Mouse (Mus musculus): ENCODE measurements around the gene Dexi. TPM values are rescaled to one million over a fixed set of nuclear protein-coding genes. Genes with fewer than 3 reads are reported as not detected.

Gene Dexi
- polyA plus RNA-seq, 1 experiment from 2014 or later: 13.3 TPM

DNA sequence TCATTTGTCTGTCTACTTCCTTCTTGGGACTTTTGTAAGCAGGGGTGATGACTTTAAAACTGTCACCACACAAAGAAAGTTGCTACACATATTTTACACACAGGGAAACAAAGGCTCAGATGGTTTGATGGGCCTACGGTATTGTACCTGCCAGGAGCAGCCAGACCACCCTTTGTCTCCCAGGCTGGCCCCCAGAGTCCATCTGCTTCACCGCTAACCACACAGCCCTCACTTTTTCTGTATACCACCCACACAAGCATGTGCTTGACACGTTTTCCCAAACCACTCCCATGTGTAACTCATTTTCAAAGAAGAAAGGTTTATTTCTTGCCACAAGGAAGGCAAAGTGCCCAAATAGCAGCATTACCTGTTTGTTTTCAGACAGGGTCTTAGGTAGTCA lies 55.9 kb downstream of the Dexi start:
- no peak overlapping the region for H3K9ac ChIP-seq (ENCODE audit: low read depth, low read length)
- H3K27me3 ChIP-seq (ENCODE audit: control insufficient read depth, insufficient read depth, low read depth, low read length): peaks cover 5% of the 10 kb centered on the region; the same call in 1 of the 2 replicates
- no peak for ATAC-seq
- WGBS: 82% methylated on average over 3 of the region's 3 CpGs
- H3K9me3 ChIP-seq (replicated peaks; ENCODE audit: control insufficient read depth, low read length, poor library complexity, severe bottlenecking): no peaks in the 10 kb centered on the region
- no peak overlapping the region for H3K4me3 ChIP-seq (ENCODE audit: low read depth, low read length)
- no peaks in the 10 kb centered on the region for H3K4me1 ChIP-seq (ENCODE audit: control insufficient read depth, insufficient read depth, low read length)
- no peak overlapping the region for H3K27ac ChIP-seq (ENCODE audit: low read length)
- no peaks in the 10 kb centered on the region for H3K36me3 ChIP-seq (ENCODE audit: control insufficient read depth, insufficient read depth, low read length)
- no peak overlapping the region for H3K4me2 ChIP-seq (ENCODE audit: low read length)

GRCm38 (mm10) chr16:10482343-10482742 lies 60.5 kb downstream of the Dexi start:
- WGBS: 59% methylated on average over 4 of the region's 4 CpGs
- no peaks in the 10 kb centered on the region for H3K9me3 ChIP-seq (replicated peaks; ENCODE audit: control insufficient read depth, low read length, poor library complexity, severe bottlenecking)
- H3K27me3 ChIP-seq (ENCODE audit: control insufficient read depth, insufficient read depth, low read depth, low read length): no peaks in the 10 kb centered on the region
- H3K27ac ChIP-seq (ENCODE audit: low read length): no peak overlapping the region
- no peaks in the 10 kb centered on the region for H3K4me1 ChIP-seq (ENCODE audit: control insufficient read depth, insufficient read depth, low read length)
- no peak for ATAC-seq
- no peak overlapping the region for H3K4me2 ChIP-seq (ENCODE audit: low read length)
- no peak overlapping the region for H3K4me3 ChIP-seq (ENCODE audit: low read depth, low read length)
- no peak overlapping the region for H3K9ac ChIP-seq (ENCODE audit: low read depth, low read length)
- H3K36me3 ChIP-seq (ENCODE audit: control insufficient read depth, insufficient read depth, low read length): no peaks in the 10 kb centered on the region

DNA sequence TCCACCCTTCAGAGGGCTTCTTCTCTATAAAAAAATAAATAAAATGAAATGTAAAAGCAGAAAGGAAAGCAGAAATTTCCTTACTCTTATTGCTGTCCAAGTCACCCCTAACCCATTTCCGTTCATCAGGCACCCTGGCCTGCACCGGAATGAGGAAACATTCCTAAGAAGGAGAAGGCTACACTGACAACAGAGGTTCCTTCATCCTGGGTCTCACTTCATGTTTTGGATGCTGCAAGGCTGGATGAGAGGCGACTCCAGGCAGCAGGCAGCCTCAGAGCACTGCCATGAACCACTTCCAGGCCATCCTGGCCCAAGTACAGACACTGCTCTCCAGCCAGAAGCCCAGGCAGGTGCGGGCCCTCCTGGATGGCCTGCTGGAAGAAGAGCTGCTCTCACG lies 63.0 kb downstream of the Dexi start, which contains the start of gene Ciita:
Ciita (plus strand) TSS at position 203 of the 400 bp plus-strand sequence.
- Histone ChIP-seq H3K36me3 (ENCODE audit: control insufficient read depth, insufficient read depth, low read length) (no peaks in the 10 kb centered on the region), H3K4me3 (ENCODE audit: low read depth, low read length) (no peak within 1 kb of the TSS), H3K9me3 (replicated peaks; ENCODE audit: control insufficient read depth, low read length, poor library complexity, severe bottlenecking) (no peaks in the 10 kb centered on the region), H3K27ac (ENCODE audit: low read length) (no peak within 1 kb of the TSS), H3K27me3 (ENCODE audit: control insufficient read depth, insufficient read depth, low read depth, low read length) (no peaks in the 10 kb centered on the region), H3K4me1 (ENCODE audit: control insufficient read depth, insufficient read depth, low read length) (no peaks in the 10 kb centered on the region), H3K9ac (ENCODE audit: low read depth, low read length) (no peak within 1 kb of the TSS), H3K4me2 (ENCODE audit: low read length) (no peak within 1 kb of the TSS)
- no peak for ATAC-seq
- 85% methylated on average over 5 of the region's 5 CpGs for WGBS

DNA sequence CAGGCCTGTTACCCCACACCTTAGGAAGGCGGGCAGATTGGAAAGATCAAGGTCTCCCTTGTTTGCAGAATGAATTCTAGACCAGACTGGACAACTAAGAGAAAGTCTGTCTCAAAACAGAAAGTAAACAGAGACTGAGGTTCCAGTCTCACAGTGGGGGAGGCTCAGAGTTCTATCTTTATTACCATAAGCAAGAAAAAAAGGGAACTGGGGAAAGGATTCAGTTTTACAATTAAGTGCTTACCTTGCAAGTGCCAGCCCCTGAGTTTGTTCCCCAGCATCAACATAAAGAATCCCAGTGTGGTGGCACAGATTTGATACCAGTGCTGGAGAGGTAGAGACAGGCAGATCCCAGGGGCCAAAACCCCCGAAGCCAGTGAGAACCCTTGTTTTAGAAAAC lies 66.9 kb downstream of the Dexi start:
- no peak for ATAC-seq
- no peaks in the 10 kb centered on the region for H3K9me3 ChIP-seq (replicated peaks; ENCODE audit: control insufficient read depth, low read length, poor library complexity, severe bottlenecking)
- 82% methylated on average over 2 of the region's 2 CpGs for WGBS

GRCm38 (mm10) chr16:10474956-10475355 lies 67.9 kb downstream of the Dexi start:
- Histone ChIP-seq H3K9me3 (replicated peaks; ENCODE audit: control insufficient read depth, low read length, poor library complexity, severe bottlenecking) (no peaks in the 10 kb centered on the region), H3K4me2 (ENCODE audit: low read length) (no peak overlapping the region), H3K27ac (ENCODE audit: low read length) (no peak overlapping the region), H3K4me1 (ENCODE audit: control insufficient read depth, insufficient read depth, low read length) (no peaks in the 10 kb centered on the region), H3K36me3 (ENCODE audit: control insufficient read depth, insufficient read depth, low read length) (no peaks in the 10 kb centered on the region), H3K4me3 (ENCODE audit: low read depth, low read length) (no peak overlapping the region), H3K9ac (ENCODE audit: low read depth, low read length) (no peak overlapping the region), H3K27me3 (ENCODE audit: control insufficient read depth, insufficient read depth, low read depth, low read length) (no peaks in the 10 kb centered on the region)
- 75% methylated on average over 3 of the region's 3 CpGs for WGBS
- ATAC-seq: no peak

More for the DNA sequence above, 66.9 kb downstream of the Dexi start:
- no peaks in the 10 kb centered on the region for H3K4me1 ChIP-seq (ENCODE audit: control insufficient read depth, insufficient read depth, low read length)
- H3K36me3 ChIP-seq (ENCODE audit: control insufficient read depth, insufficient read depth, low read length): no peaks in the 10 kb centered on the region
- H3K9ac ChIP-seq (ENCODE audit: low read depth, low read length): no peak overlapping the region
- H3K4me2 ChIP-seq (ENCODE audit: low read length): no peak overlapping the region
- H3K4me3 ChIP-seq (ENCODE audit: low read depth, low read length): no peak overlapping the region
- no peaks in the 10 kb centered on the region for H3K27me3 ChIP-seq (ENCODE audit: control insufficient read depth, insufficient read depth, low read depth, low read length)
- no peak overlapping the region for H3K27ac ChIP-seq (ENCODE audit: low read length)

DNA sequence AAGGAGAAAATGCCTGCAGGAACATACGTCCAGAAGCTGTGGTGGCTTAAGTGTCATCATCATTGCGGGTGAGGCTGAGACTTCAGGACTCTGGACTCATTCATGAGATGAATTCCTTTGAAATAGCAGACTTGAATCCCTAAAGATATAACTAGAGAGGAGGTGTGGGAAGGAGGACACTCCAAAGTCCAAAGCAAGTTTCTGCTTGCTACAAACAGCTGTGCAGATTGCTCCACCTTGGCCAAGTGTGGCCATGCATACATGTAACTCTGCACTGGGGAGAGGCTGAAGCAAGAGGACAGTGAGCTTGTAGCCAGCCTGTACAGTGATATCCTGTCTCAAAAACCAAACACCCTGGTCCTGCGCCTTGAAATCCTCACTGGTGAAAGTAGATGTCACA lies 70.9 kb downstream of the Dexi start:
- Histone ChIP-seq H3K27ac (ENCODE audit: low read length) (no peak overlapping the region), H3K9me3 (replicated peaks; ENCODE audit: control insufficient read depth, low read length, poor library complexity, severe bottlenecking) (no peaks in the 10 kb centered on the region), H3K4me2 (ENCODE audit: low read length) (no peak overlapping the region), H3K27me3 (ENCODE audit: control insufficient read depth, insufficient read depth, low read depth, low read length) (no peaks in the 10 kb centered on the region), H3K9ac (ENCODE audit: low read depth, low read length) (no peak overlapping the region), H3K36me3 (ENCODE audit: control insufficient read depth, insufficient read depth, low read length) (no peaks in the 10 kb centered on the region), H3K4me1 (ENCODE audit: control insufficient read depth, insufficient read depth, low read length) (no peaks in the 10 kb centered on the region), H3K4me3 (ENCODE audit: low read depth, low read length) (no peak overlapping the region)
- ATAC-seq: no peak
- WGBS: 92% methylated on average over 3 of the region's 3 CpGs

- Histone ChIP-seq H3K4me2 (ENCODE audit: low read length) (no peak overlapping the region), H3K27ac (ENCODE audit: low read length) (no peak overlapping the region), H3K27me3 (ENCODE audit: control insufficient read depth, insufficient read depth, low read depth, low read length) (no peaks in the 10 kb centered on the region), H3K9ac (ENCODE audit: low read depth, low read length) (no peak overlapping the region), H3K4me1 (ENCODE audit: control insufficient read depth, insufficient read depth, low read length) (no peaks in the 10 kb centered on the region), H3K36me3 (ENCODE audit: control insufficient read depth, insufficient read depth, low read length) (no peaks in the 10 kb centered on the region), H3K9me3 (replicated peaks; ENCODE audit: control insufficient read depth, low read length, poor library complexity, severe bottlenecking) (no peaks in the 10 kb centered on the region), H3K4me3 (ENCODE audit: low read depth, low read length) (no peak overlapping the region)
- 72% methylated on average over 1 of the region's 1 CpGs for WGBS
- no peak for ATAC-seq
These were observed 74.7 kb downstream of the Dexi start for GRCm38 (mm10) chr16:10468201-10468600.

- 37% methylated on average over 11 of the region's 11 CpGs for WGBS
- Histone ChIP-seq H3K27me3 (ENCODE audit: control insufficient read depth, insufficient read depth, low read depth, low read length) (no peaks in the 10 kb centered on the region), H3K9ac (ENCODE audit: low read depth, low read length) (no peak overlapping the region), H3K4me3 (ENCODE audit: low read depth, low read length) (no peak overlapping the region), H3K36me3 (ENCODE audit: control insufficient read depth, insufficient read depth, low read length) (no peaks in the 10 kb centered on the region), H3K4me2 (ENCODE audit: low read length) (no peak overlapping the region), H3K4me1 (ENCODE audit: control insufficient read depth, insufficient read depth, low read length) (no peaks in the 10 kb centered on the region), H3K9me3 (replicated peaks; ENCODE audit: control insufficient read depth, low read length, poor library complexity, severe bottlenecking) (no peaks in the 10 kb centered on the region), H3K27ac (ENCODE audit: low read length) (no peak overlapping the region)
- ATAC-seq: no peak
These were observed 75.3 kb downstream of the Dexi start for GRCm38 (mm10) chr16:10467391-10468107.

GRCm38 (mm10) chr16:10465011-10465681 lies 77.7 kb downstream of the Dexi start:
- H3K9ac ChIP-seq (ENCODE audit: low read depth, low read length): no peak overlapping the region
- H3K27me3 ChIP-seq (ENCODE audit: control insufficient read depth, insufficient read depth, low read depth, low read length): no peaks in the 10 kb centered on the region
- H3K4me2 ChIP-seq (ENCODE audit: low read length): no peak overlapping the region
- no peak overlapping the region for H3K27ac ChIP-seq (ENCODE audit: low read length)
- 32% methylated on average over 4 of the region's 4 CpGs for WGBS
- H3K36me3 ChIP-seq (ENCODE audit: control insufficient read depth, insufficient read depth, low read length): no peaks in the 10 kb centered on the region
- no peaks in the 10 kb centered on the region for H3K4me1 ChIP-seq (ENCODE audit: control insufficient read depth, insufficient read depth, low read length)
- no peak overlapping the region for H3K4me3 ChIP-seq (ENCODE audit: low read depth, low read length)
- no peak for ATAC-seq
- H3K9me3 ChIP-seq (replicated peaks; ENCODE audit: control insufficient read depth, low read length, poor library complexity, severe bottlenecking): no peaks in the 10 kb centered on the region
